In genomic region chr3:121224763-121225162, GRCm38 (mm10) we compare ENCODE assay signal across 30 mouse cellular contexts. TPM values are rescaled to one million over a fixed set of nuclear protein-coding genes. Genes with fewer than 3 reads are reported as not detected.
"Had no signal": no experiment of that assay in that cellular context is flagged by ENCODE, and none has a peak within 500 bp of the region (broad histone marks: within the 10 kb centered on the region; RNA-seq: fewer than 3 reads in every experiment).

No protein-coding gene starts in this region.

- H3K4me2 ChIP-seq: limb, embryonic 12.5 days; limb, embryonic 13.5 days; limb, embryonic 15.5 days; liver, embryonic 11.5 days; liver, embryonic 12.5 days; liver, embryonic 13.5 days; liver, embryonic 15.5 days; lung, embryonic 14.5 days; lung, embryonic 15.5 days; midbrain, embryonic 11.5 days; midbrain, embryonic 12.5 days; midbrain, embryonic 13.5 days; midbrain, embryonic 15.5 days; neural tube, embryonic 12.5 days had no signal

- H3K4me3 ChIP-seq: limb, embryonic 10.5 days; limb, embryonic 12.5 days; limb, embryonic 13.5 days; limb, embryonic 15.5 days; liver, embryonic 12.5 days; liver, embryonic 13.5 days; liver, embryonic 15.5 days; lung, embryonic 15.5 days; megakaryocyte, embryonic 14.5 days; midbrain, embryonic 10.5 days; midbrain, embryonic 12.5 days; midbrain, embryonic 13.5 days; midbrain, embryonic 15.5 days; myocyte; neural tube, embryonic 12.5 days had no signal

- H3K27ac ChIP-seq: limb, embryonic 10.5 days; limb, embryonic 12.5 days; limb, embryonic 13.5 days; limb, embryonic 15.5 days; liver, embryonic 12.5 days; liver, embryonic 13.5 days; liver, embryonic 14.5 days; liver, embryonic 15.5 days; lung, embryonic 15.5 days; macrophage; midbrain, embryonic 10.5 days; midbrain, embryonic 12.5 days; midbrain, embryonic 13.5 days; midbrain, embryonic 15.5 days; neural tube, embryonic 12.5 days had no signal

- H3K9ac ChIP-seq: limb, embryonic 12.5 days; limb, embryonic 13.5 days; limb, embryonic 15.5 days; liver, embryonic 12.5 days; liver, embryonic 13.5 days; liver, embryonic 14.5 days; liver, embryonic 15.5 days; liver, postnatal 0 days; lung, embryonic 14.5 days; lung, embryonic 15.5 days; midbrain, embryonic 12.5 days; midbrain, embryonic 13.5 days; midbrain, embryonic 15.5 days; neural tube, embryonic 12.5 days had no signal

- H3K4me1 ChIP-seq: limb, embryonic 12.5 days; limb, embryonic 13.5 days; limb, embryonic 15.5 days; lung, embryonic 15.5 days; midbrain, embryonic 10.5 days; midbrain, embryonic 13.5 days; midbrain, embryonic 15.5 days; neural tube, embryonic 12.5 days had no signal

- H3K27me3 ChIP-seq: limb, embryonic 12.5 days; limb, embryonic 13.5 days; limb, embryonic 15.5 days; liver, embryonic 12.5 days; liver, embryonic 13.5 days; liver, embryonic 15.5 days; lung, embryonic 15.5 days; megakaryocyte, embryonic 14.5 days; midbrain, embryonic 12.5 days; midbrain, embryonic 13.5 days; midbrain, embryonic 15.5 days; neural tube, embryonic 12.5 days had no signal

- H3K9me3 ChIP-seq: limb, embryonic 10.5 days; limb, embryonic 12.5 days; limb, embryonic 13.5 days; limb, embryonic 15.5 days; liver, embryonic 12.5 days; liver, embryonic 13.5 days; liver, embryonic 15.5 days; lung, embryonic 15.5 days; megakaryocyte, embryonic 14.5 days; midbrain, embryonic 10.5 days; midbrain, embryonic 12.5 days; midbrain, embryonic 13.5 days; midbrain, embryonic 15.5 days; neural tube, embryonic 12.5 days had no signal

- DNase-seq: left cerebral cortex, postnatal 4 days; liver; liver, embryonic 13.5 days; liver, postnatal 0 days; lung, adult 18-20 months; lung, adult 2 months; lung, embryonic 14.5 days; lung, postnatal 10 days; lung, postnatal 14 days; lung, postnatal 36 days; lung, postnatal 4 days; midbrain, embryonic 14.5 days had no signal

- H3K36me3 ChIP-seq: limb, embryonic 10.5 days; limb, embryonic 12.5 days; limb, embryonic 13.5 days; limb, embryonic 15.5 days; lung, embryonic 15.5 days; midbrain, embryonic 10.5 days; midbrain, embryonic 12.5 days; midbrain, embryonic 13.5 days; midbrain, embryonic 15.5 days; neural tube, embryonic 12.5 days had no signal

RNA-seq across cellular contexts. Expression of gene Tmem56, which starts 58.1 kb away (rescaled TPM):
- polyA plus RNA-seq: macrophage had no signal
